Mouse (Mus musculus) midbrain, embryonic 14.5 days (tissue): Measurements from ENCODE around the gene Dnajb13. TPM values are rescaled to one million over a fixed set of nuclear protein-coding genes. Genes with fewer than 3 reads are reported as not detected.

Source experiments
- ATAC-seq: fragments of 200-750 bp; cut with Nextera tagmentation; 2 replicates; pipeline ENCODE4 v1.8.0; 2017; ENCODE audit warnings: moderate number of reproducible peaks, moderate library complexity; ENCODE audit not compliant: low FRiP score, low TSS enrichment
- DNase-seq: peaks from one replicate; pipeline ENCODE4 v3.0.0-alpha.2; 2015
- H3K27ac ChIP-seq: fragments of 300-500 bp; sonication (generic); replicated peaks from 2 replicates; pipeline ENCODE4 v1.5.1; 2014; ENCODE audit warnings: mild to moderate bottlenecking, low read depth, low read length, moderate library complexity
- H3K27me3 ChIP-seq: fragments of 300-500 bp; sonication (generic); 2 replicates; pipeline ENCODE4 v1.6.1; 2014; ENCODE audit warnings: low read length, control low read depth, mixed read lengths; ENCODE audit not compliant: control insufficient read depth, insufficient read depth
- H3K36me3 ChIP-seq: fragments of 300-500 bp; sonication (generic); 2 replicates; pipeline ENCODE4 v1.6.1; 2014; ENCODE audit warnings: low read length, control low read depth; ENCODE audit not compliant: control insufficient read depth, insufficient read depth
- H3K4me1 ChIP-seq: fragments of 300-500 bp; sonication (generic); 2 replicates; pipeline ENCODE4 v1.6.1; 2014; ENCODE audit warnings: mild to moderate bottlenecking, antibody characterized with exemption, low read length, control low read depth; ENCODE audit not compliant: control insufficient read depth, insufficient read depth
- H3K4me2 ChIP-seq: fragments of 300-500 bp; sonication (generic); 2 replicates; pipeline ENCODE4 v1.6.1; 2014; ENCODE audit warnings: mild to moderate bottlenecking, low read length, moderate library complexity
- H3K4me3 ChIP-seq: fragments of 300-500 bp; sonication (generic); replicated peaks from 2 replicates; pipeline ENCODE4 v1.5.1; 2014; ENCODE audit warnings: low read depth, low read length
- H3K9ac ChIP-seq: fragments of 300-500 bp; sonication (generic); replicated peaks from 2 replicates; pipeline ENCODE4 v1.6.1; 2014; ENCODE audit warnings: mild to moderate bottlenecking, low read length, moderate library complexity
- H3K9me3 ChIP-seq: fragments of 300-500 bp; sonication (generic); 2 replicates; pipeline ENCODE4 v1.6.1; 2016; ENCODE audit warnings: low read length, control low read depth, mixed read lengths; ENCODE audit not compliant: control insufficient read depth
- WGBS: fragments of 180-500 bp; shearing (Covaris S2); extraction: QIAGEN DNeasy Blood & Tissue Kit; methylation state at CpG from one replicate; pipeline ENCODE4 v1.1.7; 2014; 5-methylcytosine and 5-hydroxymethylcytosine counted together
- polyA plus RNA-seq: library from polyadenylated mRNA; unstranded; fragments of >200 nt; fragmentation: Nextera tagmentation; extraction: Ambion mirVana; gene quantifications from 2 replicates; pipeline ENCODE4 v1.2.1, GENCODE M21; 2014

Dnajb13 gene
- polyA plus RNA-seq, 1 experiment from 2014 or later = 3.7 TPM

GRCm38 (mm10) chr7:100502374-100502922 is 12.3 kb downstream of the Dnajb13 start:
- H3K4me2 ChIP-seq = no peak overlapping the region
- H3K27me3 ChIP-seq = no peaks in the 10 kb centered on the region
- no peak overlapping the region for H3K4me3 ChIP-seq
- H3K9me3 ChIP-seq = no peaks in the 10 kb centered on the region
- H3K36me3 ChIP-seq = no peaks in the 10 kb centered on the region
- 83% methylated on average over 7 of the region's 7 CpGs for WGBS
- DNase-seq (no peak), ATAC-seq (no peak)
- no peaks in the 10 kb centered on the region for H3K4me1 ChIP-seq
- no peak overlapping the region for H3K27ac ChIP-seq
- no peak overlapping the region for H3K9ac ChIP-seq

- ATAC-seq (no peak), DNase-seq (no peak)
- H3K4me2 ChIP-seq = no peak overlapping the region
- H3K4me1 ChIP-seq = no peaks in the 10 kb centered on the region
- H3K4me3 ChIP-seq = no peak overlapping the region
- H3K9ac ChIP-seq = no peak overlapping the region
- H3K27me3 ChIP-seq = no peaks in the 10 kb centered on the region
- H3K36me3 ChIP-seq = no peaks in the 10 kb centered on the region
- H3K9me3 ChIP-seq = no peaks in the 10 kb centered on the region
- 53% methylated on average over 2 of the region's 2 CpGs for WGBS
- H3K27ac ChIP-seq = no peak overlapping the region
These were observed 12.9 kb downstream of the Dnajb13 start for GRCm38 (mm10) chr7:100501844-100502373.

- Histone ChIP-seq H3K4me1 (no peaks in the 10 kb centered on the region), H3K4me2 (no peak overlapping the region), H3K4me3 (no peak overlapping the region), H3K36me3 (no peaks in the 10 kb centered on the region), H3K27me3 (no peaks in the 10 kb centered on the region), H3K9ac (no peak overlapping the region), H3K27ac (no peak overlapping the region), H3K9me3 (no peaks in the 10 kb centered on the region)
- DNase-seq (no peak), ATAC-seq (no peak)
- 78% methylated on average over 6 of the region's 6 CpGs for WGBS
These were observed 13.5 kb downstream of the Dnajb13 start for GRCm38 (mm10) chr7:100501027-100501843.

- Histone ChIP-seq H3K4me3 (no peak overlapping the region), H3K9ac (no peak overlapping the region), H3K9me3 (no peaks in the 10 kb centered on the region), H3K4me1 (peaks cover 7% of the 10 kb centered on the region), H3K36me3 (no peaks in the 10 kb centered on the region), H3K27me3 (no peaks in the 10 kb centered on the region), H3K4me2 (no peak overlapping the region), H3K27ac (no peak overlapping the region)
- 73% methylated on average over 16 of the region's 16 CpGs for WGBS
- ATAC-seq = no peak
- DNase-seq = no peak
These were observed 14.3 kb downstream of the Dnajb13 start for GRCm38 (mm10) chr7:100500276-100500977.

- Histone ChIP-seq H3K9me3 (no peaks in the 10 kb centered on the region), H3K36me3 (no peaks in the 10 kb centered on the region), H3K4me1 (peaks cover 12% of the 10 kb centered on the region), H3K9ac (no peak overlapping the region), H3K27ac (no peak overlapping the region), H3K27me3 (no peaks in the 10 kb centered on the region), H3K4me2 (no peak overlapping the region), H3K4me3 (no peak overlapping the region)
- DNase-seq (no peak), ATAC-seq (no peak)
These were observed 15.3 kb downstream of the Dnajb13 start for GRCm38 (mm10) chr7:100499465-100499864.

- 95% methylated on average over 13 of the region's 13 CpGs for WGBS
- no peak for DNase-seq
- Histone ChIP-seq H3K9me3 (no peaks in the 10 kb centered on the region), H3K4me2 (no peak overlapping the region), H3K4me1 (peaks cover 14% of the 10 kb centered on the region), H3K27me3 (no peaks in the 10 kb centered on the region), H3K9ac (no peak overlapping the region), H3K36me3 (no peaks in the 10 kb centered on the region), H3K4me3 (no peak overlapping the region), H3K27ac (no peak overlapping the region)
- no peak for ATAC-seq
These were observed 16.8 kb downstream of the Dnajb13 start for GRCm38 (mm10) chr7:100497982-100498381.

GRCm38 (mm10) chr7:100497402-100497801 is 17.4 kb downstream of the Dnajb13 start:
- H3K27me3 ChIP-seq = no peaks in the 10 kb centered on the region; the same call in 1 of the 2 replicates
- H3K36me3 ChIP-seq = no peaks in the 10 kb centered on the region
- DNase-seq (no peak), ATAC-seq (no peak)
- H3K4me1 ChIP-seq = peaks cover 17% of the 10 kb centered on the region
- H3K27ac ChIP-seq = no peak overlapping the region
- H3K9ac ChIP-seq = no peak overlapping the region
- no peaks in the 10 kb centered on the region for H3K9me3 ChIP-seq
- no peak overlapping the region for H3K4me3 ChIP-seq
- WGBS = 80% methylated on average over 4 of the region's 4 CpGs
- no peak overlapping the region for H3K4me2 ChIP-seq

- no peaks in the 10 kb centered on the region for H3K36me3 ChIP-seq
- no peaks in the 10 kb centered on the region; the same call in 1 of the 2 replicates for H3K27me3 ChIP-seq
- H3K4me1 ChIP-seq = peaks cover 17% of the 10 kb centered on the region
- no peak overlapping the region for H3K9ac ChIP-seq
- no peak overlapping the region for H3K27ac ChIP-seq
- no peaks in the 10 kb centered on the region for H3K9me3 ChIP-seq
- DNase-seq = no peak
- no peak overlapping the region for H3K4me2 ChIP-seq
- WGBS = 98% methylated on average over 9 of the region's 9 CpGs
- H3K4me3 ChIP-seq = no peak overlapping the region
- ATAC-seq = no peak
These were observed 18.0 kb downstream of the Dnajb13 start for GRCm38 (mm10) chr7:100496791-100497190.
